Mouse (Mus musculus): ENCODE results near the gene Gcdh. TPM values are rescaled to one million over a fixed set of nuclear protein-coding genes. Genes with fewer than 3 reads are reported as not detected.
"Not testable (repeated sequence)": the region's sequence is repeated elsewhere in the genome, so short reads cannot be mapped to it uniquely, and the experiment has no call there.

Gcdh gene
- polyA plus RNA-seq, 1 experiment from 2014 or later: 36.4 TPM

DNA sequence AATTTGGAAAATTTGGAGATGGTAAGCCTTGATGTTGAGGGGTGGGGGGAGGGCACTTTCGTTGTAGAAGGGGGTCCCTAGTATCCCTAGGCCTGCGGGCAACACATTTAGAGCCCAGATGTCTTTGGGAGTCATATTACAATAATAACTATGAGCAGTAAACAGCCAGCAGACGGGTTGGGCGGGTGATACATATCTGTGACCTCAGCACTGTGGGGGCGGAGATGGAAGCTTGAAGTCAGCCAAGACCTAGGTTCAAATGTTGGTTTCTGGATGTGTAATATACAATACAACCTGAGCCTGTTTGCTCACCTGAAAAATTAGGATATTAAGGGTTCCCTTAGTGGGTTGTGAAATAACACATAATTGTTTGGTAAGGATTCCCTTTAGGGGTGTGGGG, 16.2 kb upstream of the Gcdh start:
- H3K27me3 ChIP-seq: peaks cover 57% of the 10 kb centered on the region
- 0 out of 2 replicates have a peak overlapping the region, but pooled peaks have one; percentile 95 for H3K4me2 ChIP-seq

DNA sequence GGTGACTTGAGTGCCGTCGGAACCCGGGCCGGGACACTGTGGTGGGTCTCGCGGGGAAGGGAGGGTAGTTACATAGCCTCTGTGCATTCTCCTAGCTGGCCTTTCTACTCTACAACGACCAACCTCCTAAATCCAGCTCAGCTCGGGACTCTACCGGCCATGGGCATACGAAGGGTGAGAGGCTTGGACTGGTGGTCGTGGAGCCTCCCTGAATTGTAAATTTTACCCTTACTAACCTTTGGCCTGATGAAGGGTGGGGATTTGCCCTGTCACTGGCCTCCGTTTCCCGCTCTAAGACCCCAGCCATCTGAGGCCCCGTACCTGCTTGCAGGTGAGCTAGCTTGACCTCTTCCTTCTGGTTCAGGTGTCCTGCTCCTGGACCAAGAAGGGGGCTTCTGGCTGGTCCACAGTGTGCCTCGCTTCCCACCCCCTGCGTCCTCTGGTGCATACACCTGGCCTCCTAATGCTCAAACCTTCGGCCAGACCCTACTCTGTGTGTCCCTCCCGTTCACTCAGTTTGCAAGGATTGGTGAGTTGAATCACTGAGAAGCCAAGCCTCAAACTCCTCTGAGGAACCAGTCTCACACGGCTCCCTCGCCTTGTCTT, 15.5 kb upstream of the Gcdh start:
- WGBS: 47% methylated on average over 20 of the region's 20 CpGs
- peak overlapping the region; percentile 70 for H3K9ac ChIP-seq
- no peak for ATAC-seq (replicated peaks; ENCODE audit: insufficient number of reproducible peaks, insufficient read depth, low FRiP score, low read depth)
- H3K4me2 ChIP-seq: peak overlapping the region; percentile 95
- H3K36me3 ChIP-seq: no peaks in the 10 kb centered on the region
- H3K9me3 ChIP-seq (replicated peaks): no peaks in the 10 kb centered on the region
- peaks cover 52% of the 10 kb centered on the region for H3K27me3 ChIP-seq
- H3K27ac ChIP-seq: no peak overlapping the region
- peaks cover 21% of the 10 kb centered on the region for H3K4me1 ChIP-seq (replicated peaks)
- peak overlapping the region; percentile 61 for H3K4me3 ChIP-seq

More for the DNA sequence above, 16.2 kb upstream of the Gcdh start:
- Histone ChIP-seq H3K9me3 (replicated peaks) (no peaks in the 10 kb centered on the region), H3K9ac (no peak overlapping the region), H3K36me3 (no peaks in the 10 kb centered on the region), H3K27ac (no peak overlapping the region), H3K4me1 (replicated peaks) (peaks cover 21% of the 10 kb centered on the region), H3K4me3 (no peak overlapping the region)
- no peak for ATAC-seq (replicated peaks; ENCODE audit: insufficient number of reproducible peaks, insufficient read depth, low FRiP score, low read depth)
- WGBS: 78% methylated on average over 5 of the region's 5 CpGs

DNA sequence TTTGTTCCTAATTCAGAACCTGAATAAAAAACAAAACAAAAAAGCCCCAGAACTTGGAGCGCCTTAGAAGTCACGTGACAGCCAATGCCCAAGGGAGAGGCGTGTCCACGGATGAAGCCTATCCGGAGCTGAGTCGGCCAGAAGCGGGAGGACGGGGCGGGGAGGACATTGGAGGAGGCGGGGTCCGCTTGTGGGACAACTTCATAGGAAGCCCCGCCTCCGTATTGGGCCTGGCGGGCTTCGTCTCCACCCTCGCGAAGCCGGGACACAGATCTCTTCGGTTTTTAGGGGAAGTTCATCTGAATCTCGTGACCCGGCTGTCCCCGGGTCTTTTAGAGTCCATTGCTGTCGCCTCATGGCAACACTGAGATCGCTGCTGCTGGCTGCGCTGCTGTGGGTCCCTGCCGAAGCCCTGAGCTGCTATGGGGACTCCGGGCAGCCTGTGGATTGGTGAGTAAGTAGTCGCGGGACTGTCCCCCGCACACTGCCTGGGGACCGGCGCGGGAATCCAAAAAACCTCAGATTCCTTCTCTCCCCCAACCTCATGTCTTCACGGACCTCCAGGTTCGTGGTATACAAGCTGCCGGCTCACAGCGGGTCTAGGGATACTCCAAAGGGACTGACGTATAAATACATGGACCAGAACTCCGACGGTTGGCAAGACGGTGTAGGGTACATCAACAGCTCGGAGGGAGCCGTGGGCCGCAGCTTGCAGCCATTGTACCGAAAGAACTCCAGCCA, 14.9 kb upstream of the Gcdh start, which contains the start of gene Dnase2a:
Dnase2a (plus strand) TSS at position 140 of the 741 bp plus-strand sequence.
- H3K27me3 ChIP-seq: peaks cover 47% of the 10 kb centered on the region

DNA sequence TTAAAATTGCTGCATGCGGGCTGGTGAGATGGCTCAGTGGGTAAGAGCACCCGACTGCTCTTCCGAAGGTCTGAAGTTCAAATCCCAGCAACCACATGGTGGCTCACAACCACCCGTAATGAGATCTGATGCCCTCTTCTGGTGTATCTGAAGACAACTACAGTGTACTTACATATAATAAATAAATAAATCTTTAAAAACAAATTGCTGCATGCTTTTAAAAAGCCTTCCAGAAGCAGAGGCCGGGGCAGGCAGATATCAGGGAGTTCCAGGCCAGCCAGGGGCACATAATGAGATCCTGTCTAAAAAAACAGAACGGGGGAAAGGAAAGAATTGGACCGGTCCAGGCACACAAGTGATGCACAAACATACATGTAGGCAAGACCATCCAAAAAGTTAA, 14.3 kb upstream of the Gcdh start:
- not testable (repeated sequence) for H3K9me3 ChIP-seq (replicated peaks); H3K36me3 ChIP-seq; ATAC-seq (replicated peaks; ENCODE audit: insufficient number of reproducible peaks, insufficient read depth, low FRiP score, low read depth); H3K27ac ChIP-seq
- H3K4me2 ChIP-seq: peak overlapping the region; percentile 95
- H3K27me3 ChIP-seq: peaks cover 42% of the 10 kb centered on the region
- 29% methylated on average over 7 of the region's 7 CpGs for WGBS
- peaks cover 22% of the 10 kb centered on the region for H3K4me1 ChIP-seq (replicated peaks)
- H3K9ac ChIP-seq: peak overlapping the region; percentile 37; the same call in 1 of the 2 replicates
- H3K4me3 ChIP-seq: peak overlapping the region; percentile 61

More for the DNA sequence above, 14.9 kb upstream of the Gcdh start, which contains the start of gene Dnase2a:
- H3K27ac ChIP-seq: no peak within 1 kb of the TSS
- H3K9ac ChIP-seq: peak within 1 kb of the TSS; percentile 70
- peak; percentile 93 for ATAC-seq (replicated peaks; ENCODE audit: insufficient number of reproducible peaks, insufficient read depth, low FRiP score, low read depth)
- no peaks in the 10 kb centered on the region for H3K9me3 ChIP-seq (replicated peaks)
- H3K4me2 ChIP-seq: peak within 1 kb of the TSS; percentile 95
- H3K4me3 ChIP-seq: peak within 1 kb of the TSS; percentile 61
- under 1% methylated on average over 45 of the region's 45 CpGs for WGBS
- H3K36me3 ChIP-seq: no peaks in the 10 kb centered on the region
- H3K4me1 ChIP-seq (replicated peaks): peaks cover 22% of the 10 kb centered on the region

DNA sequence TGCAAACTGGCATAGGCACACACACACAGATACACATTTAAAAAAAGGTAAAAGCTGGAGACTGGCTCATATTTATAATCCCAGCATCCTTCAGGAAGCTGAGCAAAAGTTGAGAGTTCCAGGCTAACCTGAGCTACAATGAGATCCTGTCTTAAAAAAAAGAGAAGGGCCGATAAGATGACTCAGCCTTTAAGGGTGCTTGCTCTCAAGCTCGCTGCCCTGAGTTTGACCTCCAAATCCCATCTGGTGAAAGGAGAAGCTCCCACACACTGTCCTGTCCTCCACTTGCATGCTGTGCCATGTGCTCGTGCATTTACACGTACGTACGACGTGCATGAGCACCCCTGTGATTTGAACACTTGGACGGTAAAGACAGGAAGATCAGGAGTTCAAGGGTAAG, 13.8 kb upstream of the Gcdh start:
- Histone ChIP-seq H3K4me3 (no peak overlapping the region), H3K9ac (no peak overlapping the region), H3K27me3 (peaks cover 38% of the 10 kb centered on the region), H3K9me3 (replicated peaks) (no peaks in the 10 kb centered on the region), H3K36me3 (no peaks in the 10 kb centered on the region), H3K4me2 (no peak overlapping the region), H3K27ac (no peak overlapping the region), H3K4me1 (replicated peaks) (peaks cover 22% of the 10 kb centered on the region)
- no peak for ATAC-seq (replicated peaks; ENCODE audit: insufficient number of reproducible peaks, insufficient read depth, low FRiP score, low read depth)
- 65% methylated on average over 8 of the region's 8 CpGs for WGBS

DNA sequence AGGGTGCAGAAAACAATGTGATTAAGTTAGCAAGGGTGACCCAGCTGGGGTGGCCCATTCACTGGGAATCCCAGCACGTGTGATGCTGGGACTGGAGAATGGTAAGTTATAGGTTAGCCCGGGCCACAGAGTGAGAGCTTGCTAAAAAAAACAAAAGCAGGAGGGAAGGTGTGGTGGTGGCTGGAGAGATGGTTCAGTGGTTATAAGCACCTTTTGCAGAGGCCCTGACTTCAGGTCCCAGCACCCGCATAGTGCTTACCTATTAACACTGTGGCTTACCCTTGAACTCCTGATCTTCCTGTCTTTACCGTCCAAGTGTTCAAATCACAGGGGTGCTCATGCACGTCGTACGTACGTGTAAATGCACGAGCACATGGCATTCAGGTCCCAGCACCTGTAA, 13.3 kb upstream of the Gcdh start:
- H3K4me2 ChIP-seq: no peak overlapping the region
- H3K4me1 ChIP-seq (replicated peaks): peaks cover 22% of the 10 kb centered on the region
- H3K4me3 ChIP-seq: no peak overlapping the region
- H3K9me3 ChIP-seq (replicated peaks): no peaks in the 10 kb centered on the region
- no peaks in the 10 kb centered on the region for H3K36me3 ChIP-seq
- H3K27ac ChIP-seq: no peak overlapping the region
- 90% methylated on average over 9 of the region's 9 CpGs for WGBS
- H3K27me3 ChIP-seq: peaks cover 34% of the 10 kb centered on the region
- no peak overlapping the region for H3K9ac ChIP-seq
- no peak for ATAC-seq (replicated peaks; ENCODE audit: insufficient number of reproducible peaks, insufficient read depth, low FRiP score, low read depth)

DNA sequence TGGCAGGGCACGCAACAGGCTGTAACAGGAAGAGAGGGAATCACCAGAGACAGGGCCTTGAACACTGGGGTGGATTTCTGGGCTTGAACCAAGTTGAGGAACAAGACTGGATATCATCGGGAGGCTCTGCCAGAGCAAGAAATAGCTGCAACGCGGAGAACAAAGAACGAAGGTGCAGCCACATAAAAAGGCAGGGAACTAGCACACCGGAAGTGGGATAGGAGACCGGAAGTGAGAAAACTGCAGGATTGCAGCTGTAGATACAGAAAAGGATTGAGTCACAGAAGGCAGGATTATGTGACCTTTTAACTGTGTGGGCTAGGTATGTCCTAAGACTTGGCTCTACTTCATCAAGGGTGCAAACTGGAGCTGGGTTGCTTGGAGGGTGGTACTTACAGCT, 10.6 kb upstream of the Gcdh start:
- WGBS: 76% methylated on average over 7 of the region's 7 CpGs
- Histone ChIP-seq H3K9me3 (replicated peaks) (no peaks in the 10 kb centered on the region), H3K4me1 (replicated peaks) (peaks cover 22% of the 10 kb centered on the region), H3K4me3 (no peak overlapping the region), H3K9ac (no peak overlapping the region), H3K4me2 (no peak overlapping the region), H3K36me3 (no peaks in the 10 kb centered on the region), H3K27me3 (peaks cover 20% of the 10 kb centered on the region), H3K27ac (no peak overlapping the region)
- no peak for ATAC-seq (replicated peaks; ENCODE audit: insufficient number of reproducible peaks, insufficient read depth, low FRiP score, low read depth)

DNA sequence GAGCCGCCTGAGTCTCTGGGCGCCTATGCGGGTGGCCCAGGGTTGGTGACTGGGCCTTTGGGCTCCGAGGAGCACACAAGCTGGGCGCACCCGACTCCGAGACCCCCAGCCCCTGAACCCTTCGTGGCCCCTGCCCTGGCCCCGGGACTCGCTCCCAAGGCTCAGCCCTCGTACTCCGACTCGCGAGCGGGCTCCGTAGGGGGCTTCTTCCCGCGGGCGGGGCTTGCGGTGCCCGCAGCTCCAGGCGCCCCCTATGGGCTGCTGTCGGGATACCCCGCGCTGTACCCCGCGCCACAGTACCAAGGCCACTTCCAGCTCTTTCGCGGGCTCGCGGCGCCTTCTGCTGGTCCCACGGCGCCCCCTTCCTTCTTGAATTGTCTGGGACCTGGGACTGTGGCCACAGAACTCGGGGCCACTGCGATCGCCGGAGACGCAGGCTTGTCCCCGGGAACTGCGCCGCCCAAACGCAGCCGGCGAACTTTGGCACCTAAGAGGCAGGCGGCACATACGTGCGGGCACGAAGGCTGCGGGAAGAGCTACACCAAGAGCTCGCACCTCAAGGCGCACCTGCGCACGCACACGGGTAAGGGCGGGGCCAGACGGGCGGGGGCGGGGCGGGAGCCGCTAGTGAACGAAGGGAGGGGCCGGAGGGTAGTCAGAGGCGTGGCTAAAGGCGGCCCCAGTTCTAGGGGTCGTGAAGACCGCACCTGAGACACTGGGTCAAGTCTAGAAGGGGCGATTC, 9.4 kb upstream of the Gcdh start:
- H3K4me3 ChIP-seq: peak overlapping the region; percentile 69
- H3K4me2 ChIP-seq: peak overlapping the region; percentile 99
- H3K27me3 ChIP-seq: peaks cover 13% of the 10 kb centered on the region
- H3K9me3 ChIP-seq (replicated peaks): no peaks in the 10 kb centered on the region
- H3K9ac ChIP-seq: peak overlapping the region; percentile 83
- under 1% methylated on average over 68 of the region's 68 CpGs for WGBS
- H3K36me3 ChIP-seq: no peaks in the 10 kb centered on the region
- H3K27ac ChIP-seq: peak overlapping the region; percentile 46
- H3K4me1 ChIP-seq (replicated peaks): peaks cover 14% of the 10 kb centered on the region
- peak; percentile 87 for ATAC-seq (replicated peaks; ENCODE audit: insufficient number of reproducible peaks, insufficient read depth, low FRiP score, low read depth)

DNA sequence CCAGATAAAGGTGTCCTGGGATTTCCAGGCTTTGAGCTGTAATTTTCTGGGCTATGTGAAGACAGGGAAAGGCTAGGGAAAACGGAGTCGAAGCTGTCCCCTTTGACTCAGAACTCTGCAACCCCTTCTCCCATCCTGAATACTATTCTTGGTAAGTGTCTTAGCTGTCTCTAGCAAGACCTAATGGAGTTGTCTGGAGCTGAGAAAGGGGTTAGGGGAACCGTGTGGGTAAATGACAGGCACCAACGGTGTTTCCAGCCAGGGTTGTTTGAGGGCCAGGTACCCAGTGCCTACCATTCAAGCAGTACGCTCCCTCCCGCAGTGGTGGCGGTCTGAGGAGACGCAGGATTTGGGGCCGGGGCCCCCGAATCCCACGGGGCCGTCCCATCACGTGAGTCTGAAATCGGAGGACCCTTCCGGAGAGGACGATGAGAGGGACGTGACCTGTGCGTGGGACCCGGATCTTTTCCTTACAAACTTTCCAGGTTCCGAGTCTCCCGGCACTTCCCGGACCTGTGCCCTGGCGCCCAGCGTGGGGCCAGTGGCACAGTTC, 8.7 kb upstream of the Gcdh start:
- Histone ChIP-seq H3K27me3 (peaks cover 13% of the 10 kb centered on the region), H3K4me1 (replicated peaks) (peaks cover 14% of the 10 kb centered on the region), H3K36me3 (no peaks in the 10 kb centered on the region), H3K9ac (peak overlapping the region; percentile 83), H3K4me2 (peak overlapping the region; percentile 99), H3K27ac (no peak overlapping the region; the same call in 1 of the 2 replicates), H3K4me3 (peak overlapping the region; percentile 69), H3K9me3 (replicated peaks) (no peaks in the 10 kb centered on the region)
- peak; percentile 24; the same call in 1 of the 2 replicates for ATAC-seq (replicated peaks; ENCODE audit: insufficient number of reproducible peaks, insufficient read depth, low FRiP score, low read depth)
- WGBS: 6% methylated on average over 24 of the region's 24 CpGs

DNA sequence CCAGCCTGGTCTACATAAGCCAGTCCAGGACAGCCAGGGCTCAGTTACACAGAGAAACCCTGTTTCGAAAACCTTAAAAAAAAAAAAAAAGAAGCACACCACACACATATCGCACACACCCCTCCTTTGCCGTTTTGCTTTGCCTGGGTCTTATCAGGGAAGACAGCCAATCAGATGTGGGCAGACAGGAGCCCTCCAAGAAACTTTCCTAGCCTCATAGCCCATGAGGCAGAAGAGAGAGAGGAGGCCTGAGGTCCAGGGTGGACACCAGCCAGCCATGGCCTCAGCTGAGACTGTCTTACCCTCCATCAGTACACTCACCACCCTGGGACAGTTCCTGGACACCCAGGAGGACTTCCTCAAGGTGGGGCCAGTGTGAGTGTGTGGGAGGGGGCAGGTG, 8.0 kb upstream of the Gcdh start, which contains the start of gene Klf1:
Klf1 (plus strand) TSS at position 177 of the 400 bp plus-strand sequence.
- Histone ChIP-seq H3K27ac (no peak within 1 kb of the TSS; the same call in 1 of the 2 replicates), H3K36me3 (no peaks in the 10 kb centered on the region), H3K4me2 (peak within 1 kb of the TSS; percentile 99), H3K9ac (peak within 1 kb of the TSS; percentile 83), H3K9me3 (replicated peaks) (no peaks in the 10 kb centered on the region), H3K4me1 (replicated peaks) (peaks cover 14% of the 10 kb centered on the region), H3K27me3 (peaks cover 13% of the 10 kb centered on the region), H3K4me3 (peak within 1 kb of the TSS; percentile 69)
- 60% methylated on average over 3 of the region's 3 CpGs for WGBS
- ATAC-seq (replicated peaks; ENCODE audit: insufficient number of reproducible peaks, insufficient read depth, low FRiP score, low read depth): no peak

DNA sequence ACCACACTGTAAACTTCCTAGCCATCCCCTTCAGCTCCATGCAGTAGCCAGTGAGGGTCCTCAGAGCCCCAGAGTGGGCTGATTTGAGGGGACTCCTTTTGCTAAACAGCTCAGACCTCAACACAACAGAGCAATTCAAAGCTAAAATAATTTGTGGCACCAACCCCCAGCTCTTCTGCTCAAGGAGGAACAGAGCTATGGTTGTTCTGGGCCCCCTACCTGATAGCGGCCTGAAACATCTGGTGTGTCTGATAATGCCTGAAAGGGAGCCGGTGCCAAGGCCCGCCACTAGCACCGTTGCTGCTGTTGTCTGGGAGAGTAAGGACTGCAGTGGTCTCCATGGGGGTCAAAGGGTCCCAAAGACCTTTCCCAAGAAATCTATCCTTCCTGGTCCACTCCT, 7.3 kb upstream of the Gcdh start:
- H3K27ac ChIP-seq: no peak overlapping the region
- H3K36me3 ChIP-seq: no peaks in the 10 kb centered on the region
- H3K4me3 ChIP-seq: no peak overlapping the region
- H3K9me3 ChIP-seq (replicated peaks): no peaks in the 10 kb centered on the region
- no peak overlapping the region; the same call in 1 of the 2 replicates for H3K4me2 ChIP-seq
- peaks cover 13% of the 10 kb centered on the region for H3K27me3 ChIP-seq
- ATAC-seq (replicated peaks; ENCODE audit: insufficient number of reproducible peaks, insufficient read depth, low FRiP score, low read depth): no peak
- H3K9ac ChIP-seq: no peak overlapping the region
- peaks cover 14% of the 10 kb centered on the region for H3K4me1 ChIP-seq (replicated peaks)
- WGBS: 35% methylated on average over 4 of the region's 4 CpGs
